Mouse (Mus musculus) bone marrow macrophage, adult 2 months (primary cell): Measurements from ENCODE around the gene Fuk. TPM values are rescaled to one million over a fixed set of nuclear protein-coding genes. Genes with fewer than 3 reads are reported as not detected.

Experiments used
- H3K27ac ChIP-seq: 2 replicates; pipeline ENCODE4 v1.5.1; 2012; ENCODE audit warnings: low read depth, low read length; ENCODE audit not compliant: insufficient read depth
- H3K4me1 ChIP-seq: 2 replicates; pipeline ENCODE4 v1.6.1; 2012; ENCODE audit warnings: low read length; ENCODE audit not compliant: control insufficient read depth, insufficient read depth
- H3K4me3 ChIP-seq: 2 replicates; pipeline ENCODE4 v1.5.1; 2012; ENCODE audit warnings: mild to moderate bottlenecking, low read length, moderate library complexity; ENCODE audit not compliant: insufficient read depth
- CTCF ChIP-seq: IDR thresholded peaks from 2 replicates; pipeline ENCODE4 v1.5.1; 2012; ENCODE audit warnings: low read depth, mild to moderate bottlenecking, low read length, moderate library complexity
- POLR2A ChIP-seq: IDR thresholded peaks from 2 replicates; pipeline ENCODE4 v1.6.1; 2012; ENCODE audit warnings: mild to moderate bottlenecking, low read depth, low read length, borderline replicate concordance
- polyA plus RNA-seq: library from polyadenylated mRNA; stranded (reverse); fragments of >200 nt; gene quantifications from 2 replicates; pipeline ENCODE4 v1.2.4, GENCODE M21; 2012; ENCODE audit not compliant: missing spikeins, insufficient read depth, insufficient read length

The Fuk gene
- polyA plus RNA-seq, 1 experiment: 6.2 TPM

- Histone ChIP-seq H3K27ac (no peak overlapping the region), H3K4me1 (no peaks in the 10 kb centered on the region), H3K4me3 (peak overlapping the region; percentile 95; the same call in 1 of the 2 replicates)
- TF ChIP-seq CTCF (no peak), POLR2A (no peak)
Observed at GRCm38 (mm10) chr8:110902579-110902965, 284 bp upstream of the Fuk start.

DNA sequence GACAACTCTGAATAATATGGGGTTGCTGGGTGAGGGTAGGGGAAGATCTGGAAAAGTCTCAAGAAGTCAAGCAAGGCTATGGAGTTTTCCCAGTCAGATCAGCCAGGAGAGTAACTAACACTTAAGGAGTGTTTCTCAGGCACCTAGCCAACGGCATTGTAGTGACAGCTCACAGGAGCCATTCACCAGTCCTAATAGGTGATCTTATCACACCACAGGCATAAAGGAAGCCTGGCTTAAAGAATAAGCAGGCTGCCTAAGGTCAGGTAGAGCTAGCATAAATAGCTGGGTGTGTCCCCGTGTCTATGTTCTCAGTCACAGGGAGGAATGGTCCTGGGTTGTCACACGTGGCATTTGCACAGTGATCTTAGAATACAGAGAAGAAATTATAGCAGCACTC lies 1.2 kb downstream of the Fuk start:
- Histone ChIP-seq H3K27ac (no peak overlapping the region), H3K4me1 (no peaks in the 10 kb centered on the region), H3K4me3 (no peak overlapping the region)
- no peak for TF ChIP-seq CTCF
- TF ChIP-seq POLR2A: no peak

DNA sequence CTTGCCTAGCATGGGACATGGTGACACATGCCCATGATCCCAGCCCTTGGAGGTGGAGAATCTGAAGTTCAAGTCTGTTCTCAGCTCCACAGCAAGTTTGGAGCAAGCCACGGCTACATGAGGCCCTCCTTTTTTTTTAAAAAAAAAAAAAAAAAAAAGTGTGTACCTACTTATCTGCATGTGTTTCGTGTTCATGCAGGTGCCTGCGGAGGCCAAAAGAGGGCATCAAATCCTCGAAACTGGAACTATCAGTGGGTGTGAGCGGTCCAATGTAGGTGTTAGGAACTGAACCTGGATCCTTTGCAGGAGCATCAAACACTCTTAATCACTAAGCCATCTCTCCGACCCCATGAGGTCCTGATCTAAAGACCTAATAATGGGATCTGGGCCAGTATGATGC lies 4.8 kb downstream of the Fuk start:
- H3K4me3 ChIP-seq: no peak overlapping the region
- TF ChIP-seq CTCF (no peak), POLR2A (no peak)
- H3K4me1 ChIP-seq: no peaks in the 10 kb centered on the region
- H3K27ac ChIP-seq: no peak overlapping the region

DNA sequence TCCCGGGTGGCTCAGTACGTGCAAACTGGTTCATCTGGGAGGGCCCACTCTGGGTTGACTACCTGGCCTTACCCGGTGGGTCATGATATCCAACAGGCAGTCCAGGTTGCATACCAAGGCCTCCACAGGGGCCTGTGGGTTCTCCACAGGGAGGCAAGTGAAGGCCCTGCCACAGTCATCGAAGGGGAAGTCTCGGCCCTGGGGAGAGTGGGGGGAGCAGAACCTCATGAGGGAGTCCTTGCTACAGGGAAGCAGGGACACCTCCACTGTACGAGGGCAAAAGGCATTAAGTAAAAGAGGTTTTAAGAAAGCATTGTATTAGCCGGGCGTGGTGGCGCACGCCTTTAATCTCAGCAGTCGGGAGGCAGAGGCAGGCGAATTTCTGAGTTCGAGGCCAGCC lies 6.5 kb downstream of the Fuk start:
- Histone ChIP-seq H3K27ac (no peak overlapping the region), H3K4me1 (no peaks in the 10 kb centered on the region), H3K4me3 (no peak overlapping the region)
- TF ChIP-seq CTCF (no peak), POLR2A (no peak)

GRCm38 (mm10) chr8:110895254-110895653 lies 7.0 kb downstream of the Fuk start:
- Histone ChIP-seq H3K27ac (no peak overlapping the region), H3K4me3 (no peak overlapping the region), H3K4me1 (no peaks in the 10 kb centered on the region)
- no peak for TF ChIP-seq CTCF
- TF ChIP-seq POLR2A: no peak

GRCm38 (mm10) chr8:110894851-110895250 lies 7.4 kb downstream of the Fuk start:
- Histone ChIP-seq H3K27ac (no peak overlapping the region), H3K4me3 (no peak overlapping the region), H3K4me1 (no peaks in the 10 kb centered on the region)
- TF ChIP-seq POLR2A (no peak), CTCF (no peak)

GRCm38 (mm10) chr8:110892913-110893312 lies 9.4 kb downstream of the Fuk start:
- Histone ChIP-seq H3K4me3 (no peak overlapping the region), H3K4me1 (no peaks in the 10 kb centered on the region), H3K27ac (no peak overlapping the region)
- TF ChIP-seq CTCF: no peak
- TF ChIP-seq POLR2A: no peak

DNA sequence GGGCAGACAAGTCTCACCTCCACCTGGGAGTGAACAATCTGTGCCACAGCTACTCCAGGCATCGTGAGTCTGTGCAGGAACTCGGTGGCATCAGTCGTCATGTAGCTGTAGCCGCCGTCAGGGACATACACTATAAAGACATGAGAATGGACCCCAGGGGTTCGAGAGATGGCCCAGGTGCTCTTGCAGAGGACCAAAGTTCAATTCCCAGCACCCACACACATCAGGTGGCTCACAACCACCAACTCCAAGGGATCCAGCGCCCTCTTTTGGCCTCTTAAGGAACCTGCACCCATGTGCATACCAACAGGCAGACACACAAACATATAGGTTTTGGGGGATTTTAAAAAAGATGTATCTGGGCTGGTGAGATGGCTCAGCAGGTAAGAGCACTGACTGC lies 10.2 kb downstream of the Fuk start:
- no peaks in the 10 kb centered on the region for H3K4me1 ChIP-seq
- H3K27ac ChIP-seq: no peak overlapping the region
- TF ChIP-seq CTCF (no peak), POLR2A (no peak)
- H3K4me3 ChIP-seq: no peak overlapping the region

- H3K27ac ChIP-seq: no peak overlapping the region
- no peak overlapping the region for H3K4me3 ChIP-seq
- no peak for TF ChIP-seq POLR2A
- no peak for TF ChIP-seq CTCF
- no peaks in the 10 kb centered on the region for H3K4me1 ChIP-seq
Observed at GRCm38 (mm10) chr8:110889904-110890470, 12.3 kb downstream of the Fuk start.

- Histone ChIP-seq H3K4me3 (no peak overlapping the region), H3K4me1 (no peaks in the 10 kb centered on the region), H3K27ac (no peak overlapping the region)
- no peak for TF ChIP-seq CTCF
- TF ChIP-seq POLR2A: no peak
Observed at GRCm38 (mm10) chr8:110888860-110889259, 13.4 kb downstream of the Fuk start.

GRCm38 (mm10) chr8:110888441-110888840 lies 13.8 kb downstream of the Fuk start:
- TF ChIP-seq CTCF: no peak
- TF ChIP-seq POLR2A: no peak
- Histone ChIP-seq H3K4me1 (no peaks in the 10 kb centered on the region), H3K4me3 (no peak overlapping the region), H3K27ac (no peak overlapping the region)
